Mouse (Mus musculus) stomach, embryonic 14.5 days (tissue): ENCODE measurements around the gene Chad. TPM values are rescaled to one million over a fixed set of nuclear protein-coding genes. Genes with fewer than 3 reads are reported as not detected.

Experiments used
- ATAC-seq: fragments of 200-750 bp; cut with Nextera tagmentation; 2 replicates; pipeline ENCODE4 v1.8.0; 2017; ENCODE audit warnings: low read depth, moderate TSS enrichment; ENCODE audit not compliant: insufficient number of reproducible peaks, insufficient read depth, low FRiP score
- H3K27ac ChIP-seq: fragments of 300-500 bp; sonication (generic); 2 replicates; pipeline ENCODE4 v1.5.1; 2014; ENCODE audit warnings: mild to moderate bottlenecking, low read length, moderate library complexity, mixed read lengths
- H3K27me3 ChIP-seq: fragments of 300-500 bp; sonication (generic); 2 replicates; pipeline ENCODE4 v1.6.1; 2014; ENCODE audit warnings: low read length, control low read depth, mixed read lengths; ENCODE audit not compliant: control insufficient read depth, insufficient read depth
- H3K36me3 ChIP-seq: fragments of 300-500 bp; sonication (generic); 2 replicates; pipeline ENCODE4 v1.6.1; 2014; ENCODE audit warnings: mild to moderate bottlenecking, control low read depth, low read length, moderate library complexity, mixed read lengths; ENCODE audit not compliant: control insufficient read depth, insufficient read depth
- H3K4me1 ChIP-seq: fragments of 300-500 bp; sonication (generic); 2 replicates; pipeline ENCODE4 v1.6.1; 2014; ENCODE audit warnings: low read length, control low read depth, mixed read lengths; ENCODE audit not compliant: control insufficient read depth, insufficient read depth
- H3K4me2 ChIP-seq: fragments of 300-500 bp; sonication (generic); replicated peaks from 2 replicates; pipeline ENCODE4 v1.6.1; 2014; ENCODE audit warnings: low read depth, low read length, control low read depth
- H3K4me3 ChIP-seq: fragments of 300-500 bp; sonication (generic); 2 replicates; pipeline ENCODE4 v1.5.1; 2014; ENCODE audit warnings: low read depth, low read length, control low read depth
- H3K9ac ChIP-seq: fragments of 300-500 bp; sonication (generic); replicated peaks from 2 replicates; pipeline ENCODE4 v1.6.1; 2014; ENCODE audit warnings: low read depth, mild to moderate bottlenecking, control low read depth, low read length, moderate library complexity, mixed read lengths
- H3K9me3 ChIP-seq: fragments of 300-500 bp; sonication (generic); 2 replicates; pipeline ENCODE4 v1.6.1; 2016; ENCODE audit warnings: low read depth, low read length, control low read depth; ENCODE audit not compliant: control insufficient read depth
- WGBS: fragments of 180-500 bp; shearing (Covaris S2); extraction: QIAGEN DNeasy Blood & Tissue Kit; methylation state at CpG from one replicate; pipeline ENCODE4 v1.1.7; 2014; 5-methylcytosine and 5-hydroxymethylcytosine counted together
- polyA plus RNA-seq: library from polyadenylated mRNA; unstranded; fragments of >200 nt; fragmentation: Nextera tagmentation; extraction: Ambion mirVana; gene quantifications from 2 replicates; pipeline ENCODE4 v1.2.1, GENCODE M21; 2014

Chad gene
- polyA plus RNA-seq, result 5.0 and 7.1 TPM in 2 replicates

- Histone ChIP-seq H3K9ac (0 out of 2 replicates have a peak within 1 kb of the TSS, but pooled peaks have one; percentile 14), H3K4me3 (peak within 1 kb of the TSS; percentile 13; the same call in 1 of the 2 replicates), H3K36me3 (no peaks in the 10 kb centered on the region; the same call in 1 of the 2 replicates), H3K4me2 (peak within 1 kb of the TSS; percentile 38), H3K27me3 (0 out of 2 replicates have a peak, but pooled peaks cover 3% of the 10 kb centered on the region), H3K27ac (no peak within 1 kb of the TSS; the same call in 1 of the 2 replicates), H3K4me1 (0 out of 2 replicates have a peak, but pooled peaks cover 6% of the 10 kb centered on the region), H3K9me3 (no peaks in the 10 kb centered on the region)
- 7% methylated on average over 35 of the region's 35 CpGs for WGBS
- ATAC-seq, result peak; percentile 71
These were observed at the start of gene Chad for GRCm38 (mm10) chr11:94564437-94565150. Gene Chad, plus strand, starts transcription at chr11:94565047.

GRCm38 (mm10) chr11:94521219-94521843 lies 43.5 kb upstream of the Chad start, which contains the start of gene Mycbpap:
Gene Mycbpap, minus strand, starts transcription at chr11:94521742.
- no peaks in the 10 kb centered on the region for H3K36me3 ChIP-seq
- under 1% methylated on average over 42 of the region's 42 CpGs for WGBS
- peak within 1 kb of the TSS; percentile 50 for H3K4me3 ChIP-seq
- peaks cover 10% of the 10 kb centered on the region; the same call in 1 of the 2 replicates for H3K4me1 ChIP-seq
- H3K27ac ChIP-seq, result no peak within 1 kb of the TSS
- H3K27me3 ChIP-seq, result no peaks in the 10 kb centered on the region
- H3K4me2 ChIP-seq, result peak within 1 kb of the TSS; percentile 67
- peak within 1 kb of the TSS; percentile 18 for H3K9ac ChIP-seq
- ATAC-seq, result peak; percentile 70
- H3K9me3 ChIP-seq, result no peaks in the 10 kb centered on the region

- H3K27me3 ChIP-seq, result no peaks in the 10 kb centered on the region
- no peak overlapping the region for H3K4me3 ChIP-seq
- no peaks in the 10 kb centered on the region for H3K9me3 ChIP-seq
- H3K36me3 ChIP-seq, result no peaks in the 10 kb centered on the region
- H3K4me2 ChIP-seq, result no peak overlapping the region
- H3K9ac ChIP-seq, result no peak overlapping the region
- H3K4me1 ChIP-seq, result peaks cover 8% of the 10 kb centered on the region; the same call in 1 of the 2 replicates
- peak; percentile 48 for ATAC-seq
- H3K27ac ChIP-seq, result peak overlapping the region; percentile 48
- WGBS, result 36% methylated on average over 9 of the region's 9 CpGs
These were observed 38.5 kb upstream of the Chad start for GRCm38 (mm10) chr11:94526171-94526879.

GRCm38 (mm10) chr11:94528879-94529278 lies 36.0 kb upstream of the Chad start:
- Histone ChIP-seq H3K9ac (no peak overlapping the region), H3K27ac (no peak overlapping the region), H3K4me1 (peaks cover 8% of the 10 kb centered on the region; the same call in 1 of the 2 replicates), H3K36me3 (no peaks in the 10 kb centered on the region), H3K9me3 (no peaks in the 10 kb centered on the region), H3K27me3 (no peaks in the 10 kb centered on the region), H3K4me2 (no peak overlapping the region), H3K4me3 (no peak overlapping the region)
- 44% methylated on average over 3 of the region's 3 CpGs for WGBS
- no peak for ATAC-seq

GRCm38 (mm10) chr11:94533171-94533570 lies 31.7 kb upstream of the Chad start:
- H3K36me3 ChIP-seq, result no peaks in the 10 kb centered on the region
- WGBS, result 65% methylated on average over 8 of the region's 8 CpGs
- H3K9ac ChIP-seq, result no peak overlapping the region
- no peaks in the 10 kb centered on the region for H3K27me3 ChIP-seq
- no peak overlapping the region for H3K4me2 ChIP-seq
- no peak for ATAC-seq
- H3K27ac ChIP-seq, result no peak overlapping the region
- no peaks in the 10 kb centered on the region; the same call in 1 of the 2 replicates for H3K4me1 ChIP-seq
- no peaks in the 10 kb centered on the region for H3K9me3 ChIP-seq
- no peak overlapping the region for H3K4me3 ChIP-seq

- no peaks in the 10 kb centered on the region for H3K27me3 ChIP-seq
- 0 out of 2 replicates have a peak, but pooled peaks cover 3% of the 10 kb centered on the region for H3K4me1 ChIP-seq
- no peak overlapping the region for H3K9ac ChIP-seq
- H3K27ac ChIP-seq, result no peak overlapping the region
- no peaks in the 10 kb centered on the region for H3K9me3 ChIP-seq
- WGBS, result 53% methylated on average over 8 of the region's 8 CpGs
- no peaks in the 10 kb centered on the region; the same call in 1 of the 2 replicates for H3K36me3 ChIP-seq
- no peak overlapping the region for H3K4me2 ChIP-seq
- no peak overlapping the region for H3K4me3 ChIP-seq
- ATAC-seq, result 0 out of 2 replicates have a peak, but pooled peaks have one; percentile 53
These were observed 26.0 kb upstream of the Chad start for GRCm38 (mm10) chr11:94538733-94539292.

GRCm38 (mm10) chr11:94539761-94540160 lies 25.1 kb upstream of the Chad start:
- WGBS, result 82% methylated on average over 7 of the region's 7 CpGs
- Histone ChIP-seq H3K9me3 (no peaks in the 10 kb centered on the region), H3K4me1 (0 out of 2 replicates have a peak, but pooled peaks cover 6% of the 10 kb centered on the region), H3K27ac (no peak overlapping the region), H3K4me2 (no peak overlapping the region), H3K36me3 (no peaks in the 10 kb centered on the region; the same call in 1 of the 2 replicates), H3K27me3 (no peaks in the 10 kb centered on the region), H3K4me3 (no peak overlapping the region), H3K9ac (no peak overlapping the region)
- ATAC-seq, result no peak

GRCm38 (mm10) chr11:94542400-94542799 lies 22.4 kb upstream of the Chad start:
- Histone ChIP-seq H3K9me3 (no peaks in the 10 kb centered on the region), H3K27ac (no peak overlapping the region), H3K9ac (no peak overlapping the region), H3K4me3 (no peak overlapping the region), H3K4me2 (no peak overlapping the region), H3K36me3 (no peaks in the 10 kb centered on the region; the same call in 1 of the 2 replicates), H3K27me3 (no peaks in the 10 kb centered on the region), H3K4me1 (0 out of 2 replicates have a peak, but pooled peaks cover 6% of the 10 kb centered on the region)
- ATAC-seq, result no peak
- 82% methylated on average over 4 of the region's 4 CpGs for WGBS
